Mouse (Mus musculus) mouse embryonic stem cell (cell line): Measurements from ENCODE around the gene Gramd1b.

Source experiments
- in situ Hi-C, 2 experiments: fragments of 300-500 bp; cut with MboI; formaldehyde crosslinking; loops; 1 replicate in 1 of 2; 3 replicates in 1 of 2; pipeline ENCODE4 v1.14.3; 2019 to 2020; ENCODE audit warnings: low sequenced_read_pairs in 2 of 2, low pct_unique_long_range_greater_than_20kb in 1 of 2, mixed read lengths in 1 of 2; ENCODE audit not compliant: unreplicated experiment in 1 of 2

Gramd1b gene

DNA sequence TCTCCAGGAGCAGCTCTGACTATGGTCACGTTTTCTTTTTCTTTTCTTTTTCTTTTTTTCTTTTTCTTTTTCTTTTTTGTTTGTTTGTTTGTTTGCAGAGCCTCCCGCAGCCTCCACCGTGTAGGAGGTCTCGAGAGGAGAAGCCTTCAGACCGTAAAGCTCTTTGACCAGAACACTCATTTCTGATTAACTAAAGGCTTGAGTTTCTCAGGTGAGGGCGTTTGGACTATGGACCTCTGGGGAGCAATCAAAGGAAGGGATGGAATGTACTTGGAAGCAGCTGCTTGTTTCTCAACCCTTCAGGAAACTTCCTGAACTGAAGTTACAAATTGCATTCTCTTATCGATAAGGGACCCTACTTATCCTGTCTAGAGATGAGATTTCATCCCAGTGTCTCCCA lies 64.4 kb downstream of the Gramd1b start:
- in situ Hi-C loops: no loop called here

DNA sequence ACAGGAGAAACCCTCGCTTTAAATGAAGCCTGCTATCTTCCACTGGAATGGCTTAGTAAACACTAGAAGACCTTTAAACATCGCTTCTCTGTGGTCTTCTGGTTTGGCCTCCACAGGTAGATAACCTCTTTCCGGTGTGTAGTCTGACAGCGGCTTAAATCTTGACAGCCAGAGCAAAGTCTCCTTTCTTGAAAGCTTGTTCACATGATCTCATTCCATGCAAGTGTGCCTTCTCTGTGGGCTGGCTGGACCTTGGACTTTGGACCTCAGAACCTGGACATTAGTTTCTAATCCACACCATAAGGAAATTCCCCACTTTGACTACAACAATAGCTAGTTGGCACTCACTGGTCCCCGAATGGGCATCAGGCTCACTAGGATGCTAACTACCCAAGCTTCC lies 65.6 kb downstream of the Gramd1b start:
- in situ Hi-C loops: no loop called here

DNA sequence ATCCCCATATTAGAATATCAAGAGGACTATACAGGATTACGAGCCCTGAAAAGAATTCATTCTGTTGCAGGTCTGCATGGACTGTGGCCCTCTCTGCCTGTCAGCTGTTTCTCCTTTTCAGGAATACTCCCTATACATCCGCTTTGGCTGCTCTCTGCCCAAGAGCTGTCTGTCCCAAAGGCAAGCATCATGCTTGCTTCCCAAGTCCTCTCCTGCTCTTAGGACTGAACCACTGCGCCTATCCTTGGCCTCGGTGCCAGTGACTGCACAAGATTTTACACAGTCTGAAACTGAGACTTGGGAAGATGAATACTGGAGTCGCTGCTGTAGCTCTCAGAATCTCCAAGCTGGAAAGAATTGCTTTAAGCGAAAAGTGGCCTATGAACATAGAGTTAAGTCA lies 68.8 kb downstream of the Gramd1b start:
- in situ Hi-C loops: no loop called here

DNA sequence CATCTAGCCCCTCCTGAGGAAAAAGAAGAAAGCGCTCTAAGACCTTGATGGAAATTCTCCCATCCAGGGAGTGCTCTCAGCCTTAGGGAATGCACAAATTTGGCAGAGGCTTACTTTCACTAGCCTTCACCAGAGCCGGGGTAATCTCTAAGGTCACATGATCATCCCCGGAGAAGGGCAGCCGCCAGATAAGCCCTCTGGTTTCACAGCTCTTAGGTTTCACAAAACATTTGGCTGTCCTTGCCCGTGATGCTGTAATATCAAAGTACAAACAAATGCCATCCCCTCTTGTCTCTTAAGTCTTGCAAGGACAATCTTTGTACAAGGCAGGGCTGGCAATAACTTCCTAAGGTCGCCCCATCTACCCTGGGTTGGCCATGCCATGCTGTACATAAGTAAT lies 70.4 kb downstream of the Gramd1b start:
- in situ Hi-C loops: no loop called here

DNA sequence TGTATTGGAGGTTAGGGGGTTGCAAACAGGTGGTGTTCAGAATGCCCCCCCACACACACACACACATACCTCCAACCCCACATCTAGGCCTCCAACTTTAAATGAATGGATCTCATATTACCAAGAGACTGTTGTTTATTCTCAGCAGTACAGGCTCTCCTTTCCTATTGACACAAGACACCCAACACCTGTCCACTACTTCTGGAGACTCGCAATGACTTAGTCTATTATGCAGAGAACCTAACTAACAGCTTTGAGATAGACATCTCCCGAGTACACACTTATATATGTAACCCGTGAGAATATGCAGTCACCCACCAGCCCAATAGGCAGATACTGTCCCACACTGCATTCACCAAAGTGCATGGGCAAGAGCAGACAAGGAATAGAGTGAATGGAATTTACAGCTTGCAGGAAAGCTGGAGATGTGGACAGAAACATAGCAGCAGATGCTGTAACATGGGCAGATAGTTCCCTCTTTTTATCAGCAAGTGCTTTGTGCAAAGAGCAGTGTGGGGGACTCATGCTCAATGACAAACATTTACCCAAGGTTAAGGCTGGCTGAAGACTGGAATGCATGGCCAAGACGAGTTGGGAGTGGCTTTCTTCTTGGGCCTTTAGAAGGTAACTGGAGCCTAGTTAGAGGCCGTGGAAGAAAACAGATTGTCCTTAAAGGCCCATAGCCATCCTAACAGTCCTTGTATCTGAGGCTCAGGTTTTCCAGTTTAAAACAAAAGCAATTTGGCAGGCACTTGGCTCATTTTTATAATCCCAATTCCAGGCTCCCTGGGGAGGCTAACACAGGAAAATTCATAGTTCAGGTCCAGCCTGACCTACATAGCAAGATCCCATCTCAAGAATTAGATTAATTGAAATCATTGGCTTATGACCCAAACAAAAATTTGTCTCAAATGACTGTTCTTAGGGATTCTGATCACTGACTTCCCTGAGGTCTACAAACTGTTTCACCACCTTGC lies 71.6 kb downstream of the Gramd1b start:
- in situ Hi-C loops: no loop called here

DNA sequence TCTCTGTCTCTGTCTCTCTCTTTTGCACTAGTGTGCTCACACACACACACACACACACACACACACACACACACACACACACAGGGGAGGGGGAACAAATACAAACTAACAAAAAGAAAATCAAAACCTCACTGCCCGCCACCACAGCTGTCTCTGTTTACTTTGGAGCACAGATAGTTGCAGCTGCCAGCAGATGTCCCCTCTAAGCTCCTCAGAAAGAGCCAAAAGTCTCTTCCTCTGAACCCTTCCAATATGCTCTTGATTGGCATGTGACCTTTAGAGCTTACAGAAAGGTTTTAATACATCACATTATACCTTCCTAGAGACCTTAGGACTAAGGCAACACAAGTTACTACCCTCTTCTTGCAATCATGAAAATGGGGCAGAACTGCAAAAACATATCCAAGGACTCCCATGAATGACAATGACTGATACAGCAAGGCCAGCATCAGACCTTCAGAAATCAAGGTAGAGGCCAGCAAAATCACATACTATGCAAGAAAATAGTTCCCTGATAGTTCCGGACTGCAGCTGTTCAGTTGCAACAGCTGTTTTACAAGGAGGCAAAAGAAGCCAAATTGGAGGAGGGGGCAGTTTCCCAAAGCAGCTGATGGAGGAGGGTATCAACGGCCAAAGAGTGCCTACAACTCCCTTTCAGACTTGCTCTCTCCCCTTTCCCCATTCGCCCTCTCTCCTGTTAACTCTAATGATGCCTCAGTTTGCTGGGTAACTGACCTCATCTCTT lies 72.5 kb downstream of the Gramd1b start:
- in situ Hi-C loops: no loop called here

DNA sequence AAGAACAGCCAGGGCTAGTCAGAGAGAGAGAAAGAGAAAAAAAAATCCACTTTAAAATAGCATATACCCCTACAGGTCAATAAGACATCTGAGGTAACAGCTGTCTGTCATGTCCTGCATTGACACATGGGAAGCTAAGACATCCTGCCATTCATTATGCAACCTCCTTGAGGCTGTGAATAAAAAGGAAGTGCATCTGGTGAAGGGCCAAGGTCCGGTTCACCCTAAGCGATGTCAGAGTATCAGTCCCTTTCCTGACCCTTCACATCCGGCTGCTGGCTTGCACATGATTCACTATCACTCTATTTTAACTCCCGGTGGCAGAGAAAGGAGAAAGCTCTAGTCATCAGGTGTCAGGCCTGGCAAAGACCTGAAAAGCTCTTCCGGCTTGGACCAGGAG lies 73.7 kb downstream of the Gramd1b start:
- in situ Hi-C loops: no loop called here

DNA sequence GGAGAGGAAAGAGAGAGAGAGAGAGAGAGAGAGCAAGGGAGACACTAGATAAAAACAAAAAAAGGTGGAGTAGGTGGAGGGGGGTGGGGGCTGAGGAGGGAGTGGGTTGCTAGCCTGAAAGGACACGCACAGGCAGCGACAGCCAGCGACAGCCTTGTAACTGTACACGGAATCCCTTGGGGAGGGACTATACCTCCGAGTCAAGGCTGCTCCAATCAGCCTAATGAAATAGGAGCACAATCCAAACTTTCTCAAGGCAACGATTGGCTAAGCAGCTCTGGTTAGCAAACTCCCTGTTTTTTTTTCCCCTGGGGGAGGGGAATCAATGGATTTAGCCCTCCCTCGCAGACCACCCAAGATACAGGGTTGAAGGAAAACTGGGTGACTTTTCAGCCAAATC lies 75.0 kb downstream of the Gramd1b start:
- in situ Hi-C loops: no loop called here

DNA sequence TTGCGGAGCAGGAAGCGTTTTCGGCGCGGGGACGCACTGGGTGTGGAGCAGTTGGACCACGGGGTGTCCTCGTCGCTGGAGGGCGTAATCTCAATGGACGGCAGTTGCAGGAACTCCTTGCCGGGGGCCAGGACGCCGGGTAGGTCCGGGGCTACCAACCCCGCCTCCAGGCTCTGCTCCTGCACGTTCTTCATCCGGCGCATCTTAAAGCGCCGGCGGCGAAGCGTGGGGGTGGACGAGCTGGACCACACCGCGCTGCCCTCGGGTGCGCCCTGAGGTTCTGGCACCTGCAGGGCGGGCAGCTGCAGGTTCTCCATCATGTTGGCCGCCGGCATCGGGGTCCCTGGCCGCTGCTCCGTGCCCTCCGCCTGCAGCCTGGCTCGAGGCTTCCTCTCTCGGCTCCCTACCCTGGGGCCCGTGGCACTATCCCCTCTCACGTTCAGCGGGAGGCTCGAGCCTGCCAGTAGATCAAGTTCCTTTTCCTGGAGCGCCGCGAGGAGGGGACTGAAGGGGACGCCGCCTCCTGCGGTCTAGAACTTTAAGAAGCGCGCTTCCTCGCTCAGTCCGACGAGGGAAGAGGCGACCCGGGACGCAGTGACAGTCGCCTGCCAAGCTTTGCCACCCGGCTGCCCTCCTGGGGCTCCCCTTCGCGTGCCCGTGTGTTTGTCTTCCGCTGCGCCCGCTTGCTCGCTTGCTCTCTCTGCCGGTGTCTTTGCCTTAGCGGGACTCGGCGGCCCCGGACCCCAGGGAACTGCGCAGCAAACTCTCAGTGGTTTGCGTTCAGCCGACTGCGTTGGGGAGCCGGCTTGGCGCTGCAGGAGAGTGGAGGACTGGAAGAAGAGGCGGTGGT lies 75.6 kb downstream of the Gramd1b start:
- in situ Hi-C loops: no loop called here

DNA sequence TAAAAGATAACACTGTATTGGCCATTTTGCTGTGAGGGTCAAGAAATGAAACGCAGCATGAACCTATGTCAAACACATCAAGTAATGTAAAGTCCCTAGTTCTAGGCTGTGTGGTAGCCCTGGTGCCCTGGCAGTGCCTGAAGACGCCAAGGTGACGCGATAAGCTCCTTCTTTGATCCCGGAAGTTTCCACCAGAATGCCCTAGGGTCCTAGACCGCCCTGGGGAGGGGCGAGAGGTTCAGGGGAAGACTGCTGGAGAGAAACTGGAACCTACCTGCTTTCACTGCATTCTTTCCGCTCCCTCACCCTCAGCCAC lies 76.2 kb downstream of the Gramd1b start:
- in situ Hi-C loops: no loop called here

DNA sequence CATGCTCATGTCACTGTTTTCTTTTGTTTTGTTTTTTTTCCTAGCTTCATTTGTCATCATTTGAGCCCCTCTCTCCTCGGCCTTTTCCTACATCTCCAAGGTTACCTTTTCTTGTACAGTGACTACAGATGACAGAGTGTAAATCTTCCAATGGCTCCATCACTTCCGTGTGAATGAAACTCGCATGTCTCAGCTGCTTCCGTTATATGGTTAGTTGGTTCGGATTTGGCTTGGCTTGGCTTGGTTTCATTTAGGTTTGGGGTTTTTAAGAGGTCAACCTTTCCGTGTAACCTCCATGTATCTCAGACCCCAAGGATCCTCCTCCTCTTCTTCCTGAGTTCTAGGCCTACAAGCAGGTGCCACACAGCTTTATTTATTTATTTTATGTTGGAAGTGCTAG lies 77.3 kb downstream of the Gramd1b start:
- in situ Hi-C loops: no loop called here

DNA sequence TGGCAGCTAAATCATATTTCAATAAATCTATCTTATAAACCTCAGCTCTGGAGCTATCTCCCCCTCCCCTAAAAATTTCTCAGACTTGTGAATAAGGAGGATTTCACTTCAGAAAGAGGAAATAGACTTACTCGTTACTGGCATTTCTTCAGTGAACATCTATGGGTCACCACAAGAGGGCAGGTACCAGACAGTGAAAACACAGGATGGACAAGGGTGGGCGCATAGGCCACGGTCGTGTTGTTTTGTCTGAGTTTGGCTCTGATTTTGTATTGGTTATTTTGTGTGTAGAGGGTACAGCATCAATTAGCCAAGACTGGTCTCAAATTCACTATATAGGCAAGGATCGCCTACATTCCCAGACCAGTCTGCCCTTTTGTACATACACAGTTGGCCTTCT lies 79.0 kb downstream of the Gramd1b start:
- in situ Hi-C loops: no loop called here

DNA sequence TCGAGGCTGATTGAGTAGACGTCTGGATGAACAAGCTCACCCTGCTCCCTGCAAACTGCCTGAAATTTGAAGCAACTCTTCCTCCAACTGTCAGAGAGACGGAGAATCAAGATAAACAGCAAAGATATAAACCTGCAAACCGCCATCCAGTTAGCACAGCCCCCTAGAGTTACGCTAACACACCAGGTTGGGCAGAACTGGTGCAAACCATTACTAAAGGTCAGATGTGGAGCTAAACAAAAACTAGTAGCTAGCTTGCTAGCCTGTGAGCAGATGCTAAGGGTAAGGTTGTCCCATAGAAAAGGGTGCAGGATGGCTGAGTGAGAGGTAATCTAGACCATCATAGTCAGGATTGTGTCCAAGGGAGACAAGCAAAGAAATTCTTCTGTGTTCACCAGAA lies 80.4 kb downstream of the Gramd1b start:
- in situ Hi-C loops: no loop called here

DNA sequence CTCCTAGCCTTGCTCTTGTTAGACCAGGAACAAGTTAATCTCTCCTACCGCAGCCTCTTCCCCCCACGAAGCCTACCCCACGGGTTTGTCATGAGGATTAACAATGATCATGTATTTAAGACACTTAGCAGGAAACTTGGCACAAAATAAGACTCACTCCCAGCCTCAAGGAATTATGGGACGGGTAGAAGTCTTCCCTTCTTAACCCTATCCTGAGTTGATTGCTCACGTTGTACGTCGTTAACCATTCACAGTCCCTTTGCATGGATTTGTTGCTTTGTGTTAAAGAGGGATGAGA lies 80.8 kb downstream of the Gramd1b start:
- in situ Hi-C loops: no loop called here

DNA sequence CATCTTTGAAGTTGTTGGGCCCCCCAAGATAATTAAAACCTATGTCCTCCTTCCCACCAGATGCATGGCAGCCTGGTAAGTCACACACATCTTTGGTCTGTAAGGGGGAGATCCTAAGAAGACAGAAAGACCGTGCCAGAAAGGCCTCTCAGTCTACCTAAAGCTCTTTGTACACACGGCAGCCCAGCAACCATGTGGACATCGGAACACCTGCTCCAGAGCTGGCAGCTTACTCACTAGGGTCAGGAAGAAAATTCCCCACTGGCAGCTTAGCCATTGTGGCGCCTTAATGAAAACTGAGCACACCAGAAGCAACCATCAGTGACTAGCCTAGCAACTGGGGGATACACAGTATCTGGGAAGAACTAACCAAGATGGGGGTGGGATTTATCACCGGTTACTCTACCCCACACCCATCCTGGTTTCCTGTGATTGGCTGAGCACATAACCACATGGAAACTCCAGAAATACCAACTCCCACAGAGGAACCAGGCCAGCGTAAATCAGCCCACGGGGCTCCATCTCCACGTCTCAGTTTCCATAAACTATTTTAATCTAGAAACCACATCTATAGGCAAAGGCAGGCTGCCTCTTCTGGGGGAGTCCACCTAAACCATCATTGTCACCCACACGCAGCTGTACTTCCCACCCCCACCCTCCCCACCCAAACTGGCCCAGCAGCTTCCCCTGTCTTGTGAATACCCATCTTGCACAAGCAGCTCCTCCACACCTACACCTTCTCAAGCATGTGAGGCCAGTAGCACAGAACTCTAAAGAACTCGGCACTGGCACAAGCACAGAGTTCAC lies 81.4 kb downstream of the Gramd1b start:
- in situ Hi-C loops: no loop called here

DNA sequence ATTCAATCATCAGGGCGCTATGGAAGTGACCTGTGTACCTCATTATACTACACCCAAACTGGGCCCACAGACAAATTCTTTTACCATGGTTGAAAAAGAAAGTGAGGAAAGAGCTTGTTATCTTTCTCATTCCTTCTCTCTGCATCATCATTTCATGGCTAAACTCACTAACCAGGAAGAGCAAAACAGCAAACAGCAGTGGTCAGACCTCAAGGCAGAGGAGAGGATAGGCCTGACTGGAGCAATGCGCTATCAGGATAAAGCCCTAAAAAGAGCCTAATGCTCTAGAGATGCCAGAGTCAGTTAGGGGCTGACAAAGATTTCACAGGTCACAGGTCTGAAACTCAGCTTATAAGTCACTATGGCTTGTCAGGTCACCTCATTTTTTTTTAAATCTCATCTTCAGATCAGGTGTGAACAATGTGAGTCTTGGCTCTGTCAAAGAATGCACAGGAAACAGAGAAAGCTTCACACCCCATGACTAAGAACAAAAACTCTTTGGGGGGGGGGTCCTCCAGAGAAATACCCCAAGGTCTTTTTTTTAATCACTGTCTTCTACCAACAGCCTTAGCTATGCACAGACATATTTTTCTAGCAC lies 82.4 kb downstream of the Gramd1b start:
- in situ Hi-C loops: no loop called here

DNA sequence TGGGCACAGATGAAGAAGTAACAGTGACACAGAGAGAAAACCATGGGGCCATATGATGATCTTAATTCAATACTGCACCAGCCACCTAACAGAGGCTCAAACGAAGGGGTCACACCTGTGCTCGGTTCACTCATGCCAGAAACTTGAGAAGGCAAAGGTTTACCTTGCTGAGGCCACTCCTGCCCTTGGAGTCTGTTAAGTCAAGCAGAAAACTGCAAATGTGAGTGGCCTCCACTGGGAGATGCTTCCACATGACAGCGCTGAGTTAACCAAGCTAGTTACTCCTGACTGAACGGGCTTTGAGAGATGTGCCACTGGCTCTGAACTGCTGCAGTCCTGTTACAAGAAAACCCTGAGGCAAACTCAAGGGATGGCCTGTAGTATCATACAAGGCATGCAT lies 83.9 kb downstream of the Gramd1b start:
- in situ Hi-C loops: no loop called here

DNA sequence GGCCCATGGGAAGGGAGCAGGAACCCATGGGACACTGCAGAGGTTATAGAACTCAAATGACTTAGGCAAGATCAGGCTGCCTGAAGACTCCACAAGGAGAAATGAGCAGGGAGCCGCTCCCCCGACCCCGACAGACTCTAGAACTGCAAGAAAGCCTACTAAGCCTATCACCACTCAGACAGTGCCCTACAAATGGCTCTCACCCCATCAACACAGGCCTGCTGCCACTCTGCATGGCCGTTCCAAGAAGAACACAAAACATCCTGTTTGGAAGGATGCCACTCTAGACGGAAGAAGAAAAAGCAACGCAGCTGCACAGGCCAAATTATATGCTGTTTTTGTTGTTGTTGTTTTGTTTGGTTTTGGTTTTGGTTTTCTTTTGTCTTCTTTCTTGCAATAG lies 86.2 kb downstream of the Gramd1b start:
- in situ Hi-C loops: no loop called here
